In genomic region chr1:34020599-34020998, GRCm38 (mm10) we compare ENCODE assay signal across 19 mouse cellular contexts.
DNase-seq lines count a peak whose midpoint lies in the region; ATAC-seq lines count a peak whose summit lies in the region.
"Had no signal": no experiment of that assay in that cellular context is flagged by ENCODE, and none has a peak within 500 bp of the region (broad histone marks: within the 10 kb centered on the region; RNA-seq: fewer than 3 reads in every experiment).

No protein-coding gene starts in this region.

- 79% methylated on average over 6 of the region's 6 CpGs for WGBS in heart, embryonic 11.5 days (ENCODE audit: insufficient replicate concordance)
- WGBS in midbrain, embryonic 11.5 days: 90% methylated on average over 6 of the region's 6 CpGs
- WGBS in midbrain, embryonic 13.5 days: 86% methylated on average over 6 of the region's 6 CpGs
- WGBS in heart, embryonic 16.5 days: 80% methylated on average over 6 of the region's 6 CpGs
- 48% methylated on average over 6 of the region's 6 CpGs for WGBS in limb, embryonic 15.5 days
- WGBS in midbrain, embryonic 16.5 days: 75% methylated on average over 6 of the region's 6 CpGs

- no peaks in the 10 kb centered on the region for H3K9me3 ChIP-seq in heart, embryonic 11.5 days (replicated peaks; ENCODE audit: control insufficient read depth, low read length)
- no peaks in the 10 kb centered on the region for H3K9me3 ChIP-seq in midbrain, embryonic 11.5 days (ENCODE audit: control insufficient read depth, low read length)
- H3K9me3 ChIP-seq in midbrain, embryonic 13.5 days: no peaks in the 10 kb centered on the region
- H3K9me3 ChIP-seq in heart, embryonic 16.5 days (replicated peaks; ENCODE audit: control insufficient read depth, low read length): no peaks in the 10 kb centered on the region
- H3K9me3 ChIP-seq in limb, embryonic 15.5 days: no peaks in the 10 kb centered on the region
- no peaks in the 10 kb centered on the region for H3K9me3 ChIP-seq in midbrain, embryonic 16.5 days (replicated peaks; ENCODE audit: control insufficient read depth, low read length, poor library complexity, severe bottlenecking)
- H3K9me3 ChIP-seq: forebrain, embryonic 10.5 days; liver, embryonic 15.5 days; midbrain, embryonic 12.5 days had no signal

- no peak overlapping the region for H3K4me3 ChIP-seq in heart, embryonic 11.5 days (ENCODE audit: low read depth, low read length)
- H3K4me3 ChIP-seq in midbrain, embryonic 11.5 days (ENCODE audit: low read depth, low read length): no peak overlapping the region
- no peak overlapping the region for H3K4me3 ChIP-seq in midbrain, embryonic 13.5 days (replicated peaks)
- no peak overlapping the region for H3K4me3 ChIP-seq in heart, embryonic 16.5 days (ENCODE audit: low read length)
- H3K4me3 ChIP-seq in limb, embryonic 15.5 days: no peak overlapping the region
- no peak overlapping the region for H3K4me3 ChIP-seq in midbrain, embryonic 16.5 days (ENCODE audit: low read depth, low read length)
- H3K4me3 ChIP-seq: forebrain, embryonic 10.5 days; liver, embryonic 15.5 days; midbrain, embryonic 12.5 days had no signal

- no peak overlapping the region for H3K4me2 ChIP-seq in heart, embryonic 11.5 days
- no peak overlapping the region for H3K4me2 ChIP-seq in midbrain, embryonic 11.5 days
- no peak overlapping the region for H3K4me2 ChIP-seq in midbrain, embryonic 13.5 days (replicated peaks)
- H3K4me2 ChIP-seq in heart, embryonic 16.5 days (ENCODE audit: low read depth, low read length): no peak overlapping the region
- no peak overlapping the region for H3K4me2 ChIP-seq in limb, embryonic 15.5 days
- H3K4me2 ChIP-seq in midbrain, embryonic 16.5 days (ENCODE audit: low read length): no peak overlapping the region
- H3K4me2 ChIP-seq: liver, embryonic 15.5 days; midbrain, embryonic 12.5 days had no signal

- no peak for DNase-seq in heart, adult 18-20 months
- DNase-seq in midbrain, embryonic 11.5 days (ENCODE audit: low spot score, missing footprints): peak; percentile 64
- DNase-seq: B cell, adult 2 months; cerebellum, adult 9-11 months; forebrain, postnatal 0 days; kidney, adult 2 months; kidney, postnatal 25 days; left cerebral cortex, postnatal 4 days; thymus, postnatal 25 days had no signal

- ATAC-seq in heart, embryonic 11.5 days (replicated peaks; ENCODE audit: insufficient number of reproducible peaks, low FRiP score, low TSS enrichment): no peak
- ATAC-seq in midbrain, embryonic 11.5 days (ENCODE audit: low FRiP score): no peak
- ATAC-seq in midbrain, embryonic 13.5 days: no peak
- no peak for ATAC-seq in heart, embryonic 16.5 days (replicated peaks; ENCODE audit: extremely low read depth, insufficient read depth, low FRiP score)
- no peak for ATAC-seq in limb, embryonic 15.5 days (ENCODE audit: insufficient number of reproducible peaks, low FRiP score, low TSS enrichment, low read depth)
- ATAC-seq in cerebellum, adult (ENCODE audit: insufficient number of reproducible peaks, low FRiP score, low TSS enrichment): no peak
- no peak for ATAC-seq in midbrain, embryonic 16.5 days
- ATAC-seq: forebrain, postnatal 0 days; lung, postnatal 0 days had no signal

- H3K36me3 ChIP-seq in heart, embryonic 11.5 days (ENCODE audit: control insufficient read depth, insufficient read depth, low read length): no peaks in the 10 kb centered on the region
- no peaks in the 10 kb centered on the region for H3K36me3 ChIP-seq in midbrain, embryonic 11.5 days (ENCODE audit: control insufficient read depth, insufficient read depth, low read length)
- H3K36me3 ChIP-seq in midbrain, embryonic 13.5 days: no peaks in the 10 kb centered on the region
- H3K36me3 ChIP-seq in heart, embryonic 16.5 days (ENCODE audit: control insufficient read depth, insufficient read depth): no peaks in the 10 kb centered on the region
- no peaks in the 10 kb centered on the region for H3K36me3 ChIP-seq in limb, embryonic 15.5 days
- H3K36me3 ChIP-seq in midbrain, embryonic 16.5 days (ENCODE audit: control insufficient read depth, insufficient read depth, low read length): no peaks in the 10 kb centered on the region
- H3K36me3 ChIP-seq: forebrain, embryonic 10.5 days; liver, embryonic 15.5 days; midbrain, embryonic 12.5 days had no signal

- H3K9ac ChIP-seq in heart, embryonic 11.5 days (ENCODE audit: low read depth, low read length): no peak overlapping the region
- no peak overlapping the region for H3K9ac ChIP-seq in midbrain, embryonic 11.5 days (ENCODE audit: low read length)
- no peak overlapping the region for H3K9ac ChIP-seq in midbrain, embryonic 13.5 days (replicated peaks)
- peak overlapping the region; percentile 58 for H3K9ac ChIP-seq in heart, embryonic 16.5 days (ENCODE audit: low read length)
- no peak overlapping the region for H3K9ac ChIP-seq in limb, embryonic 15.5 days
- H3K9ac ChIP-seq in midbrain, embryonic 16.5 days (ENCODE audit: low read depth, low read length): no peak overlapping the region
- H3K9ac ChIP-seq: forebrain, postnatal 0 days; liver, embryonic 15.5 days; midbrain, embryonic 12.5 days had no signal

- peaks cover 25% of the 10 kb centered on the region for H3K4me1 ChIP-seq in heart, embryonic 11.5 days (ENCODE audit: control insufficient read depth, insufficient read depth, low read length)
- H3K4me1 ChIP-seq in midbrain, embryonic 11.5 days (ENCODE audit: control insufficient read depth, insufficient read depth, low read length): no peaks in the 10 kb centered on the region
- H3K4me1 ChIP-seq in midbrain, embryonic 13.5 days (replicated peaks): peaks cover 11% of the 10 kb centered on the region; the same call in 1 of the 2 replicates
- H3K4me1 ChIP-seq in heart, embryonic 16.5 days (ENCODE audit: control insufficient read depth, insufficient read depth, low read length): peaks cover 31% of the 10 kb centered on the region
- peaks cover 29% of the 10 kb centered on the region for H3K4me1 ChIP-seq in limb, embryonic 15.5 days
- no peaks in the 10 kb centered on the region for H3K4me1 ChIP-seq in midbrain, embryonic 16.5 days (ENCODE audit: control insufficient read depth, insufficient read depth, low read length)
- H3K4me1 ChIP-seq: liver, embryonic 15.5 days had no signal

- peak overlapping the region; percentile 57 for H3K27ac ChIP-seq in heart, embryonic 11.5 days (ENCODE audit: low read depth, low read length)
- H3K27ac ChIP-seq in midbrain, embryonic 11.5 days (ENCODE audit: low read depth, low read length): no peak overlapping the region
- no peak overlapping the region for H3K27ac ChIP-seq in midbrain, embryonic 13.5 days
- H3K27ac ChIP-seq in heart, embryonic 16.5 days (ENCODE audit: low read length): peak overlapping the region; percentile 94
- peak overlapping the region; percentile 40; the same call in 1 of the 2 replicates for H3K27ac ChIP-seq in limb, embryonic 15.5 days
- no peak overlapping the region for H3K27ac ChIP-seq in midbrain, embryonic 16.5 days (ENCODE audit: low read length)
- H3K27ac ChIP-seq: forebrain, embryonic 10.5 days; liver, embryonic 15.5 days; midbrain, embryonic 12.5 days had no signal

- H3K27me3 ChIP-seq in heart, embryonic 11.5 days (ENCODE audit: control insufficient read depth, insufficient read depth, low read length): no peaks in the 10 kb centered on the region
- H3K27me3 ChIP-seq in midbrain, embryonic 11.5 days (ENCODE audit: control insufficient read depth, insufficient read depth, low read length): no peaks in the 10 kb centered on the region
- H3K27me3 ChIP-seq in midbrain, embryonic 13.5 days: no peaks in the 10 kb centered on the region
- no peaks in the 10 kb centered on the region for H3K27me3 ChIP-seq in heart, embryonic 16.5 days (ENCODE audit: control insufficient read depth, insufficient read depth, low read length)
- no peaks in the 10 kb centered on the region for H3K27me3 ChIP-seq in limb, embryonic 15.5 days
- H3K27me3 ChIP-seq in midbrain, embryonic 16.5 days (ENCODE audit: control insufficient read depth, insufficient read depth, low read depth, low read length): no peaks in the 10 kb centered on the region
- H3K27me3 ChIP-seq: liver, embryonic 15.5 days; midbrain, embryonic 12.5 days had no signal

Comparison
In these comparisons a context has a peak if more than half of its experiments do, and no peak if none do; other contexts are left out.
1. H3K27ac ChIP-seq: peak in heart, embryonic 11.5 days (single experiment), heart, embryonic 16.5 days (single experiment) and limb, embryonic 15.5 days (single experiment); none in midbrain, embryonic 11.5 days (single experiment), midbrain, embryonic 13.5 days (single experiment) and midbrain, embryonic 16.5 days (single experiment).